Mouse (Mus musculus) liver, embryonic 12.5 days (tissue): Measurements from ENCODE around the gene Kcnd2. TPM values are rescaled to one million over a fixed set of nuclear protein-coding genes. Genes with fewer than 3 reads are reported as not detected.

Experiments
- ATAC-seq: fragments of 200-750 bp; cut with Nextera tagmentation; 2 replicates; pipeline ENCODE4 v1.8.0; 2017; ENCODE audit warnings: moderate number of reproducible peaks, mild to moderate bottlenecking, moderate library complexity
- H3K27ac ChIP-seq: fragments of 300-500 bp; sonication (generic); 2 replicates; pipeline ENCODE4 v1.5.1; 2016; ENCODE audit warnings: mild to moderate bottlenecking
- H3K27me3 ChIP-seq: fragments of 300-500 bp; sonication (generic); replicated peaks from 2 replicates; pipeline ENCODE4 v1.6.1; 2016; ENCODE audit warnings: mild to moderate bottlenecking, moderate library complexity
- H3K36me3 ChIP-seq: fragments of 300-500 bp; sonication (generic); 2 replicates; pipeline ENCODE4 v1.6.1; 2016; ENCODE audit warnings: mild to moderate bottlenecking, moderate library complexity
- H3K4me1 ChIP-seq: fragments of 300-500 bp; sonication (generic); 2 replicates; pipeline ENCODE4 v1.6.1; 2016
- H3K4me2 ChIP-seq: fragments of 300-500 bp; sonication (generic); 2 replicates; pipeline ENCODE4 v1.6.1; 2016; ENCODE audit warnings: mild to moderate bottlenecking, moderate library complexity
- H3K4me3 ChIP-seq: fragments of 300-500 bp; sonication (generic); 2 replicates; pipeline ENCODE4 v1.5.1; 2016; ENCODE audit warnings: mild to moderate bottlenecking, moderate library complexity
- H3K9ac ChIP-seq: fragments of 300-500 bp; sonication (generic); 2 replicates; pipeline ENCODE4 v1.6.1; 2016; ENCODE audit warnings: mild to moderate bottlenecking, moderate library complexity
- H3K9me3 ChIP-seq: fragments of 300-500 bp; sonication (generic); replicated peaks from 2 replicates; pipeline ENCODE4 v1.6.1; 2016; ENCODE audit warnings: mild to moderate bottlenecking, moderate library complexity
- WGBS: fragments of 180-500 bp; shearing (Covaris S2); methylation state at CpG from one replicate; pipeline ENCODE4 v1.1.7; 2016; ENCODE audit not compliant: insufficient replicate concordance; 5-methylcytosine and 5-hydroxymethylcytosine counted together
- polyA plus RNA-seq: library from polyadenylated mRNA; unstranded; fragments of >200 nt; fragmentation: Nextera tagmentation; extraction: Ambion mirVana; gene quantifications from 2 replicates; pipeline ENCODE4 v1.2.1, GENCODE M21; 2016

Gene Kcnd2
- polyA plus RNA-seq, 1 experiment from 2014 or later, result 0.02 TPM

- no peaks in the 10 kb centered on the region for H3K27me3 ChIP-seq
- H3K27ac ChIP-seq, result no peak overlapping the region
- no peak overlapping the region for H3K9ac ChIP-seq
- ATAC-seq, result no peak
- H3K9me3 ChIP-seq, result no peaks in the 10 kb centered on the region
- no peaks in the 10 kb centered on the region for H3K36me3 ChIP-seq
- no peak overlapping the region for H3K4me2 ChIP-seq
- H3K4me1 ChIP-seq, result no peaks in the 10 kb centered on the region
- 56% methylated on average over 3 of the region's 3 CpGs for WGBS
- H3K4me3 ChIP-seq, result no peak overlapping the region
These were observed 382.1 kb downstream of the Kcnd2 start for GRCm38 (mm10) chr6:21597424-21597823.

GRCm38 (mm10) chr6:21609381-21610059 is 394.2 kb downstream of the Kcnd2 start:
- no peak for ATAC-seq
- 67% methylated on average over 7 of the region's 7 CpGs for WGBS
- H3K4me3 ChIP-seq, result no peak overlapping the region
- no peaks in the 10 kb centered on the region for H3K9me3 ChIP-seq
- no peak overlapping the region for H3K4me2 ChIP-seq
- H3K27ac ChIP-seq, result no peak overlapping the region
- no peaks in the 10 kb centered on the region for H3K27me3 ChIP-seq
- H3K36me3 ChIP-seq, result no peaks in the 10 kb centered on the region
- no peak overlapping the region for H3K9ac ChIP-seq
- no peaks in the 10 kb centered on the region for H3K4me1 ChIP-seq

DNA sequence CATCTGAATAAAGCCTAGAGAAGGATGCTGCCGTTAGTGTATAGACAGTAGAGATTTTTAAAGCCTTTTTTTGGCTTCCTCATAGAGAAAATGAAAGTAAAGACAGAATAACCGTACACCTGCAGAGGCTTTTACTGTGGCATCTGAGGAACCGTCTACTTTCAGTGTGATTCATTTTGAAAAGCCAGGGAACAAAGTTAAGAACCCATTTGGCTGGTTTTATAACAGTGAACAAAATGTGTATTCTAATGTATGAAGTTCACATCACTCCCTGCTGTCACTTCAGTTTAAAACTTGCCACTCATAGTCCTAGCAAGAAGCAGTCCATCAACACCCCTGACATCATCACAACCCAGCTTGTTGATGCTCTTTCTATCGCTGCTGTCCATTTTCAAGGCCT is 414.7 kb downstream of the Kcnd2 start:
- H3K4me2 ChIP-seq, result no peak overlapping the region

GRCm38 (mm10) chr6:21655681-21656080 is 440.4 kb downstream of the Kcnd2 start:
- H3K27me3 ChIP-seq, result no peaks in the 10 kb centered on the region
- H3K27ac ChIP-seq, result no peak overlapping the region
- H3K9ac ChIP-seq, result no peak overlapping the region
- no peak for ATAC-seq
- H3K4me1 ChIP-seq, result no peaks in the 10 kb centered on the region
- no peak overlapping the region for H3K4me3 ChIP-seq
- H3K9me3 ChIP-seq, result no peaks in the 10 kb centered on the region
- no peak overlapping the region for H3K4me2 ChIP-seq
- H3K36me3 ChIP-seq, result no peaks in the 10 kb centered on the region

More for the DNA sequence above, 414.7 kb downstream of the Kcnd2 start:
- no peaks in the 10 kb centered on the region for H3K9me3 ChIP-seq
- no peak for ATAC-seq
- no peaks in the 10 kb centered on the region for H3K36me3 ChIP-seq
- no peak overlapping the region for H3K27ac ChIP-seq
- no peaks in the 10 kb centered on the region for H3K4me1 ChIP-seq
- H3K4me3 ChIP-seq, result no peak overlapping the region
- no peaks in the 10 kb centered on the region for H3K27me3 ChIP-seq
- WGBS, result 74% methylated on average over 4 of the region's 4 CpGs
- no peak overlapping the region for H3K9ac ChIP-seq

- ATAC-seq, result no peak
- H3K4me2 ChIP-seq, result no peak overlapping the region
- no peak overlapping the region for H3K27ac ChIP-seq
- no peak overlapping the region for H3K4me3 ChIP-seq
- H3K9me3 ChIP-seq, result no peaks in the 10 kb centered on the region
- 59% methylated on average over 6 of the region's 6 CpGs for WGBS
- H3K27me3 ChIP-seq, result no peaks in the 10 kb centered on the region
- H3K36me3 ChIP-seq, result no peaks in the 10 kb centered on the region
- no peaks in the 10 kb centered on the region for H3K4me1 ChIP-seq
- H3K9ac ChIP-seq, result no peak overlapping the region
These were observed 448.8 kb downstream of the Kcnd2 start for GRCm38 (mm10) chr6:21664135-21664534.

- Histone ChIP-seq H3K9ac (no peak overlapping the region), H3K4me3 (no peak overlapping the region), H3K36me3 (no peaks in the 10 kb centered on the region), H3K27me3 (no peaks in the 10 kb centered on the region), H3K4me2 (no peak overlapping the region), H3K27ac (no peak overlapping the region), H3K9me3 (no peaks in the 10 kb centered on the region), H3K4me1 (no peaks in the 10 kb centered on the region)
- WGBS, result 72% methylated on average over 4 of the region's 4 CpGs
- no peak for ATAC-seq
These were observed 449.3 kb downstream of the Kcnd2 start for GRCm38 (mm10) chr6:21664638-21665037.

DNA sequence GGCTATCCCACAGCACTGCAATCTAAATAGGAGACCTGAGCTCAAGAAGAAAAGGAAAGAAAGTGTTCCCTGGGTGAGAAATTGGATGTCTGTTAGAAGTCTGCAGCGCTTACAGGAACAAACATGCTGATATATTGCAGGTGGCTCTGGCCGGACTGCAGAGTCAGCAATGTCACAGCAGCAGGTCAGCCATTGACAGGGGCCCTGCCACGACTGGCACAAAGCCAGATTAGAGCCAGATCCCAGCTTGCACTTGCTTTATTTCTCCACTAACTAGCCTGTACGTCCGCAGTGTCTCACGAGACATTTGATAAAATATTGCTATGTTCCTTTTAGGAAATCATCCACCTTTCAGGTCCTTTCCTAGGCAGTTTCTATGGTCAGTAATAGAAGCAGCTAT is 468.9 kb downstream of the Kcnd2 start:
- Histone ChIP-seq H3K36me3 (no peaks in the 10 kb centered on the region), H3K4me2 (no peak overlapping the region), H3K4me3 (no peak overlapping the region), H3K4me1 (no peaks in the 10 kb centered on the region), H3K27ac (no peak overlapping the region), H3K27me3 (no peaks in the 10 kb centered on the region), H3K9ac (no peak overlapping the region), H3K9me3 (no peaks in the 10 kb centered on the region)
- ATAC-seq, result no peak
- 59% methylated on average over 6 of the region's 6 CpGs for WGBS

DNA sequence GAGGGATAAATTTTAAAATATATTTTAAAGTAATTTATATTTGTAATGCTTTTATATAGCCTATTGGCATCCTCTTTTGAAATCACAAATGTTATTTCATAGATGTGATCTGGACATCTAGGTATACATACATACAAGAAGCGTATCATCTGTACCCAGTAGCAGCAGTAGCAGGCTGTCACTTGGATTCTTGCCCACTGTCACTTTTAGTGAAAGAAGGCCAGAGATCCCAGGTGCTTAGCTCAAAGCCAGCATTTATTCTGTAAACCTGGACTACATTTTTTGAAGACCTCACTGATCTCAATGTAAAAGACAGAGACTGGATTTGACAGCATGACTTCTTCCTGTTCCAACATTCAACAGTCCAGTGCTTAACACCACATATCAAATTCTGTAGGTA is 471.1 kb downstream of the Kcnd2 start:
- Histone ChIP-seq H3K36me3 (no peaks in the 10 kb centered on the region), H3K4me1 (no peaks in the 10 kb centered on the region), H3K9ac (no peak overlapping the region), H3K4me2 (no peak overlapping the region), H3K9me3 (no peaks in the 10 kb centered on the region), H3K27me3 (no peaks in the 10 kb centered on the region), H3K4me3 (no peak overlapping the region), H3K27ac (no peak overlapping the region)
- WGBS, result 74% methylated on average over 1 of the region's 1 CpGs
- ATAC-seq, result no peak

DNA sequence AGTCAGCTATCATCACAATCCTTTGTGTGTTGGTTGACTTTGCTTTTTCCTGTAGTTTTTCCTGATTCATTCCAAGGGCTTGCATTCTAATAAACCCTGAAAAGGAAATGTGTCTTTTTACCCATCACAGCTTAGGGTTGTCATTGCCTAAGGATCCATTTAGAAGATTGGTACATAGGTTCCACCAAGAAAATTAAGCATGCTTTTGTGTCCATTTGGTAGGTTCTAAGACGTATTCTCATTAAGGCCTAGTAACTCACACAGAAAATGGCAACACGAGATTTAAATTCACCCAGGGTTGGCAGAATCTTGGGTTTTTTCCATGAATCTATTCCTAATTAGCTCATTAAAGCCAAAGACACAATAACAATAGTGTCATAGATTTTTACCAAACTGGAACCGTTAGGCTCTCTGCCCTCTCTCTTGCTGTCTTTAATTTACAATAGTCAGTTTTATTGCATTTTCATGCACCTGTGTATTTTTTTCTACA is 477.6 kb downstream of the Kcnd2 start:
- Histone ChIP-seq H3K36me3 (no peaks in the 10 kb centered on the region), H3K27ac (no peak overlapping the region), H3K4me2 (no peak overlapping the region), H3K9ac (no peak overlapping the region), H3K4me1 (no peaks in the 10 kb centered on the region), H3K9me3 (no peaks in the 10 kb centered on the region), H3K4me3 (no peak overlapping the region), H3K27me3 (no peaks in the 10 kb centered on the region)
- 60% methylated on average over 3 of the region's 3 CpGs for WGBS
- ATAC-seq, result no peak

- Histone ChIP-seq H3K27me3 (no peaks in the 10 kb centered on the region), H3K36me3 (no peaks in the 10 kb centered on the region), H3K4me2 (no peak overlapping the region), H3K9ac (no peak overlapping the region), H3K4me1 (no peaks in the 10 kb centered on the region), H3K4me3 (no peak overlapping the region), H3K27ac (no peak overlapping the region), H3K9me3 (no peaks in the 10 kb centered on the region)
- WGBS, result 52% methylated on average over 3 of the region's 3 CpGs
- no peak for ATAC-seq
These were observed 482.3 kb downstream of the Kcnd2 start for GRCm38 (mm10) chr6:21697641-21698040.

GRCm38 (mm10) chr6:21701131-21701530 is 485.8 kb downstream of the Kcnd2 start:
- no peak for ATAC-seq
- Histone ChIP-seq H3K27me3 (no peaks in the 10 kb centered on the region), H3K4me3 (no peak overlapping the region), H3K9ac (no peak overlapping the region), H3K4me1 (no peaks in the 10 kb centered on the region), H3K4me2 (no peak overlapping the region), H3K27ac (no peak overlapping the region), H3K9me3 (no peaks in the 10 kb centered on the region), H3K36me3 (no peaks in the 10 kb centered on the region)
- 65% methylated on average over 6 of the region's 6 CpGs for WGBS

GRCm38 (mm10) chr6:21709228-21709627 is 493.9 kb downstream of the Kcnd2 start:
- Histone ChIP-seq H3K4me2 (no peak overlapping the region), H3K9me3 (no peaks in the 10 kb centered on the region), H3K27ac (no peak overlapping the region), H3K27me3 (no peaks in the 10 kb centered on the region), H3K36me3 (no peaks in the 10 kb centered on the region), H3K4me3 (no peak overlapping the region), H3K4me1 (no peaks in the 10 kb centered on the region), H3K9ac (no peak overlapping the region)
- no peak for ATAC-seq
- 14% methylated on average over 3 of the region's 3 CpGs for WGBS

DNA sequence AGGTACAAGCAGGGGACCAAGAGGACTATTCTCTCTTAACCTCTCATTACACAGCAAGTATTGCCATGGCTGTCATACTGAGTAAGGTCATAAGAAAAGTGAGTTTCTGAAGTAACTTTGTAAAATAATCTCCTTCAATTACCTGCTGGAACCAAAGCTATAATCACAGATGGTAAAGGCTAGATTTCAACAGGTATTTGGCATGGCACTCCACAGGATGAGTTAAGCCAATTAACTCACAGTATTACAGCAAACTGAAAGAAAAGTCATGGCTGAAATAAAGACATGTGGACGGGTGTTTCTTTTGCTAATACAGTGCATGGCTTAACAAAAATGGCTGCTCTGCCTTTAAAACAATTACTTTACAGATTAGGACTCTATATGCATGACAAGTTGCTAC is 503.8 kb downstream of the Kcnd2 start:
- no peak for ATAC-seq
- Histone ChIP-seq H3K4me1 (no peaks in the 10 kb centered on the region), H3K9me3 (no peaks in the 10 kb centered on the region), H3K36me3 (no peaks in the 10 kb centered on the region), H3K27ac (no peak overlapping the region), H3K4me3 (no peak overlapping the region), H3K4me2 (no peak overlapping the region), H3K27me3 (no peaks in the 10 kb centered on the region), H3K9ac (no peak overlapping the region)
- WGBS, result 45% methylated on average over 1 of the region's 1 CpGs
